Mouse (Mus musculus): ENCODE measurements at regions not wholly inside any gene's neighbourhood (a gene's known extent, or its start where the extent isn't known, plus 50 kb on each side); places are given as distances from the start of the nearest gene placed in this dataset.

- TF ChIP-seq POLR2A (IDR thresholded peaks at IDR 0.05; ENCODE audit: control insufficient read depth, extremely low read depth, insufficient read depth, low read length, poor library complexity) (no peak), CTCF (IDR thresholded peaks at IDR 0.05; ENCODE audit: borderline replicate concordance, control insufficient read depth, extremely low read depth, insufficient read depth, low read length, poor library complexity) (no peak)
Observed at GRCm38 (mm10) chr15:36919209-36919608, 88.4 kb downstream of the Zfp706 start.

Measured in thymus, adult 2 months (tissue).